Mouse (Mus musculus): ENCODE data around the gene Ptprn2. TPM values are rescaled to one million over a fixed set of nuclear protein-coding genes. Genes with fewer than 3 reads are reported as not detected.

Gene Ptprn2
- polyA plus RNA-seq, 1 experiment, result 1.2 TPM

DNA sequence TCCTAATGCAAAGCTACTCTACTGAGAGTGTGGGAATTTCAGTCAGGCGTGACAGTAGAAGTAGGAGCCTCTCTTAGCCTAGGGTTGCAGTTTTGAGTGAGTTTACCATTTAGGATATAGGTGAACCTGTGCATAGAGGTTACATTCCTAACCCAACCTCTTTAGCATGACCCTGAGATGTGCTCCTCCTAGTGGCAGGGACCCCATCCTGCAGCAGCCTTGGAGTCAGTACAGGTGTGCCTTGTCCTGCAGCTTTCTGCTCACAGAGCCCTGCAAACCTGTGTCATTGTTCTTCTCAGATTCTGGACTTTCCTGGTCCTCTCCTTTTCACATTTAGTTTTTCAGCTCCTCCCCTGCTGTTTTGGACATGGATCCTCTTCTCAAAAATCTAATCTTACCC is 168.2 kb downstream of the Ptprn2 start:
- peak; percentile 36; the same call in 1 of the 2 replicates for TF ChIP-seq CTCF (IDR thresholded peaks at IDR 0.05; ENCODE audit: borderline replicate concordance, control insufficient read depth, extremely low read depth, insufficient read depth, low read length, poor library complexity)
- no peak for TF ChIP-seq POLR2A (IDR thresholded peaks at IDR 0.05; ENCODE audit: control insufficient read depth, extremely low read depth, insufficient read depth, low read length, poor library complexity)
- Histone ChIP-seq H3K27ac (ENCODE audit: control insufficient read depth, insufficient read depth, low read length) (no peak overlapping the region), H3K4me3 (ENCODE audit: control insufficient read depth, insufficient read depth, low read length) (no peak overlapping the region), H3K27me3 (ENCODE audit: control insufficient read depth, insufficient read depth, low read length) (no peaks in the 10 kb centered on the region), H3K36me3 (ENCODE audit: control insufficient read depth, insufficient read depth, low read length) (no peaks in the 10 kb centered on the region), H3K4me1 (replicated peaks; ENCODE audit: control insufficient read depth, insufficient read depth, low read length) (no peaks in the 10 kb centered on the region)
- 58% methylated on average over 1 of the region's 1 CpGs for WGBS
- DNase-seq, result peak; percentile 62

DNA sequence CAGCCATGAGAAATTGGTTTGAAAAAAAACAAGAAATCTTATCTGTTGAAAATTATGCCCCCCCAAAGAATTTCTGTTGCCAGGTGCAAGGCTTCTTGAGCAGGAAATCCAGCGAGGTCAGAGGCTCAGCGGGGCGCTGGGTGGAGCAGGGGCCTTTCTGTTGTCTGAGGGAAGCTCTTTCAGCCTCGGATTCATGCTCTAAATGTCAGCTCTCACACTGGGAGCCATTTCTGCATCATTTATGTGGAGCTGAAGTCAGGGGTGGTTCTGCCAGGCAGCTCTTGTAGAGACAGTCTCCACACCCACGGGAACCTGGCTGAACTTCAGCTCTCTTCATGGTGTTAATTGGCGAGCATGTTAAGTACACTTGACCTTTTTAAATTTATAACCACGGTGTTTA is 174.6 kb downstream of the Ptprn2 start:
- TF ChIP-seq CTCF (IDR thresholded peaks at IDR 0.05; ENCODE audit: borderline replicate concordance, control insufficient read depth, extremely low read depth, insufficient read depth, low read length, poor library complexity) (no peak), POLR2A (IDR thresholded peaks at IDR 0.05; ENCODE audit: control insufficient read depth, extremely low read depth, insufficient read depth, low read length, poor library complexity) (no peak)

DNA sequence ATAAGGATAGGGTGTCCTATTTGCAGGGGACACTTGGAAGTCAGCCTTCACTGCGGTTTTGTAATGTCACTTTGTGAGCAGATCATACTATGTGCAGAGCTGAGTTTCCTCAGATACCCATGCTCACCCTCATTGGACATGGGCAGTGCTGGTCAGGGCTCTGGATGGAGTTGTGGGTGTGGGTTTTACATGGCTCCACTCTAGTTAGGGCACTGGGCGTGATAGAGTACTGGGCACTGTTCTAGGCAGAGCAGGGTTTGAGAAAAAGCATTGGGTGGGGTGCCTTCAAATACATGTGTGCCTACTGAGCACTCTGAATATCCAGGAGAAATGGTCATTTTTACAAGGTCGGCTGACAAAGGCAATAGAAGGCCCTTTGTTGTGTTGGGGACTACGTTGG is 175.5 kb downstream of the Ptprn2 start:
- no peak overlapping the region for H3K4me3 ChIP-seq (ENCODE audit: control insufficient read depth, insufficient read depth, low read length)
- no peak for DNase-seq
- TF ChIP-seq CTCF (IDR thresholded peaks at IDR 0.05; ENCODE audit: borderline replicate concordance, control insufficient read depth, extremely low read depth, insufficient read depth, low read length, poor library complexity) (no peak), POLR2A (IDR thresholded peaks at IDR 0.05; ENCODE audit: control insufficient read depth, extremely low read depth, insufficient read depth, low read length, poor library complexity) (no peak)
- no peak overlapping the region for H3K27ac ChIP-seq (ENCODE audit: control insufficient read depth, insufficient read depth, low read length)
- H3K36me3 ChIP-seq (ENCODE audit: control insufficient read depth, insufficient read depth, low read length), result no peaks in the 10 kb centered on the region
- 84% methylated on average over 4 of the region's 4 CpGs for WGBS
- H3K27me3 ChIP-seq (ENCODE audit: control insufficient read depth, insufficient read depth, low read length), result no peaks in the 10 kb centered on the region
- peaks cover 13% of the 10 kb centered on the region for H3K4me1 ChIP-seq (replicated peaks; ENCODE audit: control insufficient read depth, insufficient read depth, low read length)

More for the DNA sequence above, 174.6 kb downstream of the Ptprn2 start:
- H3K4me3 ChIP-seq (ENCODE audit: control insufficient read depth, insufficient read depth, low read length), result no peak overlapping the region
- 21% methylated on average over 7 of the region's 7 CpGs for WGBS
- peak overlapping the region; percentile 81 for H3K27ac ChIP-seq (ENCODE audit: control insufficient read depth, insufficient read depth, low read length)
- no peaks in the 10 kb centered on the region for H3K36me3 ChIP-seq (ENCODE audit: control insufficient read depth, insufficient read depth, low read length)
- H3K27me3 ChIP-seq (ENCODE audit: control insufficient read depth, insufficient read depth, low read length), result no peaks in the 10 kb centered on the region
- peak; percentile 53 for DNase-seq
- peaks cover 13% of the 10 kb centered on the region for H3K4me1 ChIP-seq (replicated peaks; ENCODE audit: control insufficient read depth, insufficient read depth, low read length)

DNA sequence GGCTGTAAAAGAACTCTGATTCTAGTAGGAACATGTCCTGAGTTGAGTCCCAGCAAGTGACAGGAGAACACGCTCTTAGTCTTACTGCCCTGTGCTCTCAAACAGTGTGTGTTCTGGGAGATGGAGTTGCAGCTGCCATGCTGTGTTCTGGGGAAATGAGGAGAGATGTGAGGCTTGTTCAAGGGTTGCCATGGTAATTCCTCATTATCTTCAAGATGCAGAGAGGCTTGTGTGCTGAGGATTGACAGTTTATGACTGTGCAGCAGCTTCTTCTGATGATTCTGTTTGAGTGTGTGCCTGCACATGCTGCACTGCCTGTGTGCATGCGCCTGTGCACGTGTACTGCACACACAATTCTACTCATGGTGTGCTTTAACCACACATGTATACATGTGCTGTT is 192.2 kb downstream of the Ptprn2 start:
- Histone ChIP-seq H3K27ac (ENCODE audit: control insufficient read depth, insufficient read depth, low read length) (no peak overlapping the region), H3K27me3 (ENCODE audit: control insufficient read depth, insufficient read depth, low read length) (no peaks in the 10 kb centered on the region), H3K4me3 (ENCODE audit: control insufficient read depth, insufficient read depth, low read length) (no peak overlapping the region), H3K4me1 (replicated peaks; ENCODE audit: control insufficient read depth, insufficient read depth, low read length) (no peaks in the 10 kb centered on the region), H3K36me3 (ENCODE audit: control insufficient read depth, insufficient read depth, low read length) (no peaks in the 10 kb centered on the region)
- 85% methylated on average over 3 of the region's 3 CpGs for WGBS
- TF ChIP-seq POLR2A (IDR thresholded peaks at IDR 0.05; ENCODE audit: control insufficient read depth, extremely low read depth, insufficient read depth, low read length, poor library complexity) (no peak), CTCF (IDR thresholded peaks at IDR 0.05; ENCODE audit: borderline replicate concordance, control insufficient read depth, extremely low read depth, insufficient read depth, low read length, poor library complexity) (no peak)
- DNase-seq, result no peak

DNA sequence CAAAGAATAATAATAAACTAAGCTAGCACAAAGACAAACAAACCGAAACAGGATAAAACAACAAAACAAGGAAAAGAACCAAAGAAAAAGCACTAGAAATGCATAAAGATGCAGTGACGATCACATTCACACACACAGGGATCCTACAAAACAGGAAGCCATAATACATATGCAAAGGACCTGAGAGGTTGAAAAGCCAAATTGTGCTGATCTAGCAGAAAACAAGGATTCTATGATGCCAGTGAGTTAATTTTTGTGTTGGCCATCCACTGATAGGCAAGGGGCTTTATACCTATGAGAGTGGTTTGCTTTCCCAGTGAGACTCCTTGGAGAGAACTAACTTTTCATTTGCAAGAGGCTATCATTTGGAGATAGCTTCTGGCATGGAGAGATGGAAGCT is 204.3 kb downstream of the Ptprn2 start:
- no peaks in the 10 kb centered on the region for H3K4me1 ChIP-seq (replicated peaks; ENCODE audit: control insufficient read depth, insufficient read depth, low read length)
- TF ChIP-seq POLR2A (IDR thresholded peaks at IDR 0.05; ENCODE audit: control insufficient read depth, extremely low read depth, insufficient read depth, low read length, poor library complexity), result no peak
- TF ChIP-seq CTCF (IDR thresholded peaks at IDR 0.05; ENCODE audit: borderline replicate concordance, control insufficient read depth, extremely low read depth, insufficient read depth, low read length, poor library complexity), result no peak
- no peak for DNase-seq
- 92% methylated on average over 2 of the region's 2 CpGs for WGBS
- no peak overlapping the region for H3K27ac ChIP-seq (ENCODE audit: control insufficient read depth, insufficient read depth, low read length)
- no peak overlapping the region for H3K4me3 ChIP-seq (ENCODE audit: control insufficient read depth, insufficient read depth, low read length)
- no peaks in the 10 kb centered on the region for H3K36me3 ChIP-seq (ENCODE audit: control insufficient read depth, insufficient read depth, low read length)
- no peaks in the 10 kb centered on the region for H3K27me3 ChIP-seq (ENCODE audit: control insufficient read depth, insufficient read depth, low read length)

DNA sequence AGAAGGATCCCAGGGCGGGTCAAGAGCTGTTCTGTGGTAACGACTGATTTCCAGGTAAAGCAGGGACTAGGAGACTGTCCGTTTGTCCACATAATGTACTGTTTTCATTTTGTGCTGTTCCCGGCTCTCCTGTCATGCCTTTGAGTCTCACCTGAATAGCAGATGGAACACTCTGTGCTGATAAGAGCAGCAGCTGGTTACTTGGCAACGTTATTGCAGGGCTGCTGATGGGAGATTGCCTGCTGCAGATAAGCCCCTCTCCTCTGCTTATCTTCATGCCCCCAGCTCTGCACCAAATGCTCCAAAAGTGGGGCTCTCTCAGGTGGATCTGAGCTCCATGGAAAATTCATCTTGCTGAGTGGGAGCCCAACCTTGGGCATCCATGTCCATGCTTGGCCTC is 224.0 kb downstream of the Ptprn2 start:
- H3K4me1 ChIP-seq (replicated peaks; ENCODE audit: control insufficient read depth, insufficient read depth, low read length), result no peaks in the 10 kb centered on the region
- no peaks in the 10 kb centered on the region for H3K36me3 ChIP-seq (ENCODE audit: control insufficient read depth, insufficient read depth, low read length)
- H3K27me3 ChIP-seq (ENCODE audit: control insufficient read depth, insufficient read depth, low read length), result no peaks in the 10 kb centered on the region
- TF ChIP-seq POLR2A (IDR thresholded peaks at IDR 0.05; ENCODE audit: control insufficient read depth, extremely low read depth, insufficient read depth, low read length, poor library complexity) (no peak), CTCF (IDR thresholded peaks at IDR 0.05; ENCODE audit: borderline replicate concordance, control insufficient read depth, extremely low read depth, insufficient read depth, low read length, poor library complexity) (no peak)
- DNase-seq, result no peak
- no peak overlapping the region for H3K4me3 ChIP-seq (ENCODE audit: control insufficient read depth, insufficient read depth, low read length)
- WGBS, result 72% methylated on average over 5 of the region's 5 CpGs
- H3K27ac ChIP-seq (ENCODE audit: control insufficient read depth, insufficient read depth, low read length), result no peak overlapping the region

DNA sequence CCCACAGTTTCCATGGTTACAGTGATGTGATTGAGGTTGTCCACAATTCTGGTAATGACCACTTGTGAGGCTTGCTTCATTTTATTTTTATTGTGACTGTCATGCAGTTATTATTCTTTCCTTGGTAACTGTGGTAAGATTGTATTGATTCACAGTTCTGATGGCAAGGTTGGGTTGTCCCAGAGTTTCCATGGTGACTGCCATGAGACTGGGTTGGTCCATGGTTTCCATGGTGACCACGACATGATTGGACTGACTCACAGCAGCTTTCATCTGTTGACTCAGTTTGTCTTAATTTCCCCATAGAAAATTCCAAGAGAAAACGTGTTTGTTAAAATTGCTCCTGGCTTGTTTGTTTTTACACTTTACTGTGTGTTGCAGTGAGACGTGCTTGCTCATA is 225.2 kb downstream of the Ptprn2 start:
- 79% methylated on average over 3 of the region's 3 CpGs for WGBS
- no peak overlapping the region for H3K27ac ChIP-seq (ENCODE audit: control insufficient read depth, insufficient read depth, low read length)
- no peaks in the 10 kb centered on the region for H3K27me3 ChIP-seq (ENCODE audit: control insufficient read depth, insufficient read depth, low read length)
- no peaks in the 10 kb centered on the region for H3K4me1 ChIP-seq (replicated peaks; ENCODE audit: control insufficient read depth, insufficient read depth, low read length)
- TF ChIP-seq CTCF (IDR thresholded peaks at IDR 0.05; ENCODE audit: borderline replicate concordance, control insufficient read depth, extremely low read depth, insufficient read depth, low read length, poor library complexity) (no peak), POLR2A (IDR thresholded peaks at IDR 0.05; ENCODE audit: control insufficient read depth, extremely low read depth, insufficient read depth, low read length, poor library complexity) (no peak)
- H3K4me3 ChIP-seq (ENCODE audit: control insufficient read depth, insufficient read depth, low read length), result no peak overlapping the region
- H3K36me3 ChIP-seq (ENCODE audit: control insufficient read depth, insufficient read depth, low read length), result no peaks in the 10 kb centered on the region
- DNase-seq, result no peak
